Mouse (Mus musculus): ENCODE measurements around the gene Cerkl. TPM values are rescaled to one million over a fixed set of nuclear protein-coding genes. Genes with fewer than 3 reads are reported as not detected.

Gene Cerkl
- polyA plus RNA-seq, 1 experiment from 2014 or later, result 3.3 TPM

DNA sequence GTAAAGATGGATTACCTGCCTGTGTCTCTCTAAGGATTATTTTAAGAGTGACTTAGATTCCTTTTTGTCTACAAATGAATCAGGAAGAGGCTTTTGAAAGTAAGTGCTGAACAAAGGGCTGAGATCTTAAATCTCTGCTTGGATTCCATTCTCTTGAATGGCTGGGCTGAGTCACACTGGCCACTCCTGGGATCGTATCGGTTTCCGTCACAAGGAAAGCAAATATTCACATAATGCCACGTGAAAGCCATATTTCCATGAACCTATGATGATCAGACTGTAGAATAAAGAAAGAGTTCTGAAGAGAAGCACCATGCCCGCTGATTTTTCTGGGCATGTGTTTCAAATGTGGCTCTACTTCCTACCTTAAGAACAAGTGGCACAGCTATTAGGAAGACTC is 57.8 kb downstream of the Cerkl start:
- no peaks in the 10 kb centered on the region for H3K27me3 ChIP-seq
- H3K4me2 ChIP-seq, result no peak overlapping the region
- H3K4me3 ChIP-seq, result no peak overlapping the region
- no peak overlapping the region for H3K9ac ChIP-seq
- 76% methylated on average over 5 of the region's 5 CpGs for WGBS
- no peak overlapping the region for H3K27ac ChIP-seq
- H3K9me3 ChIP-seq, result no peaks in the 10 kb centered on the region
- no peak for ATAC-seq (ENCODE audit: low FRiP score)
- peaks cover 7% of the 10 kb centered on the region for H3K4me1 ChIP-seq (replicated peaks)
- H3K36me3 ChIP-seq, result no peaks in the 10 kb centered on the region

DNA sequence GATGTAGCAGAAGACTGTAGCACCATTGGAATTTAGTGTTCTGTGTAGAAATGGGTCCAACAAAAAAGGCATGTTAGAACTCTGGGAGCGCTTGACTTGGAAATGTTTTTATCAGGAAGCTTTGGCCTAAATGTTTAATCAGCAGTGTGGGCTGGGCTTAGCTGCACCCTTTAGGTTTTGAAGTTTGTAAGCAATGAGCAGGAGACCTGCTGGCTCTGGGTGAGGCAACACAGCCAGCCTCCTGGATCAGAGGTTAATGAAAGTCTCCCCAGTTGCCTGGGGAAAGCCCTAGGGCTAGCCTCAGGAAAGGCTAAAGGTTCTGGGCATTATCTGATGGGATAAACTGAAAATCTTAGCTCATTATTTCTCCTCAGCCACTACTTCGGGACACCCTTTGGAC is 58.2 kb downstream of the Cerkl start:
- no peaks in the 10 kb centered on the region for H3K9me3 ChIP-seq
- no peak overlapping the region for H3K27ac ChIP-seq
- H3K4me2 ChIP-seq, result no peak overlapping the region
- no peaks in the 10 kb centered on the region for H3K27me3 ChIP-seq
- no peak for ATAC-seq (ENCODE audit: low FRiP score)
- no peaks in the 10 kb centered on the region for H3K36me3 ChIP-seq
- peaks cover 7% of the 10 kb centered on the region for H3K4me1 ChIP-seq (replicated peaks)
- H3K9ac ChIP-seq, result no peak overlapping the region
- 63% methylated on average over 2 of the region's 2 CpGs for WGBS
- H3K4me3 ChIP-seq, result no peak overlapping the region

- Histone ChIP-seq H3K9ac (no peak overlapping the region), H3K4me3 (no peak overlapping the region), H3K27ac (no peak overlapping the region), H3K4me2 (no peak overlapping the region), H3K9me3 (no peaks in the 10 kb centered on the region), H3K36me3 (no peaks in the 10 kb centered on the region), H3K4me1 (replicated peaks) (peaks cover 7% of the 10 kb centered on the region), H3K27me3 (no peaks in the 10 kb centered on the region)
- WGBS, result 45% methylated on average over 2 of the region's 2 CpGs
- no peak for ATAC-seq (ENCODE audit: low FRiP score)
Observed at GRCm38 (mm10) chr2:79397107-79397506, 59.5 kb downstream of the Cerkl start.

- 10% methylated on average over 12 of the region's 12 CpGs for WGBS
- Histone ChIP-seq H3K9ac (no peak overlapping the region), H3K4me1 (replicated peaks) (peaks cover 13% of the 10 kb centered on the region), H3K27me3 (no peaks in the 10 kb centered on the region), H3K4me3 (no peak overlapping the region), H3K27ac (no peak overlapping the region), H3K36me3 (no peaks in the 10 kb centered on the region), H3K4me2 (peak overlapping the region; percentile 19; the same call in 1 of the 2 replicates), H3K9me3 (no peaks in the 10 kb centered on the region)
- no peak for ATAC-seq (ENCODE audit: low FRiP score)
Observed at GRCm38 (mm10) chr2:79379087-79380041, 77.2 kb downstream of the Cerkl start.

- Histone ChIP-seq H3K9me3 (no peaks in the 10 kb centered on the region), H3K4me1 (replicated peaks) (peaks cover 13% of the 10 kb centered on the region), H3K9ac (no peak overlapping the region), H3K36me3 (no peaks in the 10 kb centered on the region), H3K27me3 (no peaks in the 10 kb centered on the region), H3K4me2 (no peak overlapping the region), H3K27ac (no peak overlapping the region), H3K4me3 (no peak overlapping the region)
- no peak for ATAC-seq (ENCODE audit: low FRiP score)
- 41% methylated on average over 8 of the region's 8 CpGs for WGBS
Observed at GRCm38 (mm10) chr2:79378346-79379086, 78.1 kb downstream of the Cerkl start.

GRCm38 (mm10) chr2:79372486-79373200 is 83.9 kb downstream of the Cerkl start:
- WGBS, result 58% methylated on average over 6 of the region's 6 CpGs
- peak; percentile 39; the same call in 1 of the 2 replicates for ATAC-seq (ENCODE audit: low FRiP score)
- peaks cover 5% of the 10 kb centered on the region; the same call in 1 of the 2 replicates for H3K4me1 ChIP-seq (replicated peaks)
- no peak overlapping the region for H3K4me3 ChIP-seq
- no peak overlapping the region for H3K4me2 ChIP-seq
- H3K27me3 ChIP-seq, result no peaks in the 10 kb centered on the region
- H3K36me3 ChIP-seq, result no peaks in the 10 kb centered on the region
- H3K27ac ChIP-seq, result no peak overlapping the region
- H3K9ac ChIP-seq, result no peak overlapping the region
- H3K9me3 ChIP-seq, result no peaks in the 10 kb centered on the region

DNA sequence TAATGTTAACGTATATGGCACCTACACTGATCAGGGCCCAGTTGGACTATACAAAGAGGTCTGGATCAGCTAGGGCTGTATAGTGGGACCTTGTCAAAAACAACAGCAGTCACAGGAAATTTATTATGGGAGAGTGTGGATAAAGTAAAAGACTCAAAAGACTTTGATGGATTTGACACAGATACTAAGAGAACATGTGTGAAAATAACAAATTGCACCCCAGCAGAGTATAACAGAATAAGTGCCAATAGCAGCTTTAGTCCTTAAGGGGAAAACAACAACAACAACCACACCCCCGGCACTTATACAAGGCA is 84.5 kb downstream of the Cerkl start:
- H3K9me3 ChIP-seq, result no peaks in the 10 kb centered on the region
- no peaks in the 10 kb centered on the region for H3K36me3 ChIP-seq
- no peaks in the 10 kb centered on the region for H3K27me3 ChIP-seq
- no peak for ATAC-seq (ENCODE audit: low FRiP score)
- no peak overlapping the region for H3K9ac ChIP-seq
- 73% methylated on average over 2 of the region's 2 CpGs for WGBS
- H3K4me2 ChIP-seq, result no peak overlapping the region
- peaks cover 9% of the 10 kb centered on the region for H3K4me1 ChIP-seq (replicated peaks)
- no peak overlapping the region for H3K4me3 ChIP-seq
- H3K27ac ChIP-seq, result no peak overlapping the region

GRCm38 (mm10) chr2:79371326-79372153 is 85.0 kb downstream of the Cerkl start:
- no peaks in the 10 kb centered on the region for H3K27me3 ChIP-seq
- ATAC-seq (ENCODE audit: low FRiP score), result no peak
- no peak overlapping the region for H3K9ac ChIP-seq
- H3K4me3 ChIP-seq, result no peak overlapping the region
- H3K27ac ChIP-seq, result no peak overlapping the region
- no peaks in the 10 kb centered on the region for H3K36me3 ChIP-seq
- no peak overlapping the region for H3K4me2 ChIP-seq
- H3K4me1 ChIP-seq (replicated peaks), result peaks cover 9% of the 10 kb centered on the region
- H3K9me3 ChIP-seq, result no peaks in the 10 kb centered on the region
- 90% methylated on average over 7 of the region's 7 CpGs for WGBS

GRCm38 (mm10) chr2:79370711-79371312 is 85.8 kb downstream of the Cerkl start:
- ATAC-seq (ENCODE audit: low FRiP score), result no peak
- H3K4me1 ChIP-seq (replicated peaks), result peaks cover 9% of the 10 kb centered on the region
- no peak overlapping the region for H3K4me2 ChIP-seq
- no peaks in the 10 kb centered on the region for H3K27me3 ChIP-seq
- WGBS, result 87% methylated on average over 9 of the region's 9 CpGs
- H3K4me3 ChIP-seq, result no peak overlapping the region
- H3K9me3 ChIP-seq, result no peaks in the 10 kb centered on the region
- no peaks in the 10 kb centered on the region for H3K36me3 ChIP-seq
- no peak overlapping the region for H3K27ac ChIP-seq
- no peak overlapping the region for H3K9ac ChIP-seq

DNA sequence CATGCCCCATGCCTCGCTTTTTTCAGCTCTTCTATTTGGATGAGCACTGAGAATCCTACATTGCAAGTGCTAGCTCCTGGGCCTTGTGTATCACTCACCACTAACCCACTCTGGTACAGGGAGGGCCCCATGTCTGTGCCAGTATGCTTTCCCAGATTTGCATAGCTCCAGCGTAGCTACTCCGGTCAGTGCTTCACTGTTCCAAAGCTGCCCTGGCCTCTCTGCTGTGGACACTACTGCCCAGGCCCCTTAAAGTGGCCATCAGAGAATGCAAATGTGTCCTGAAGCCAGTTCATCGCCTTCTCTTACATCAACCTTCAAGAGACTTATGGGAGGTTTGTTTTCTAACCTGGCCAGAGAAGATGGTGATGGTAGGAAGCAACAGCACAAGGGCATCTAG is 86.7 kb downstream of the Cerkl start:
- Histone ChIP-seq H3K4me2 (no peak overlapping the region), H3K9ac (no peak overlapping the region), H3K9me3 (no peaks in the 10 kb centered on the region), H3K36me3 (no peaks in the 10 kb centered on the region), H3K4me3 (no peak overlapping the region), H3K27ac (no peak overlapping the region), H3K4me1 (replicated peaks) (peaks cover 9% of the 10 kb centered on the region), H3K27me3 (no peaks in the 10 kb centered on the region)
- no peak for ATAC-seq (ENCODE audit: low FRiP score)
- WGBS, result 79% methylated on average over 4 of the region's 4 CpGs

- 48% methylated on average over 7 of the region's 7 CpGs for WGBS
- H3K36me3 ChIP-seq, result no peaks in the 10 kb centered on the region
- no peak overlapping the region for H3K9ac ChIP-seq
Observed at GRCm38 (mm10) chr2:79369061-79369524, 87.5 kb downstream of the Cerkl start.

More at GRCm38 (mm10) chr2:79369061-79369524, 87.5 kb downstream of the Cerkl start:
- Histone ChIP-seq H3K27ac (no peak overlapping the region), H3K4me1 (replicated peaks) (peaks cover 9% of the 10 kb centered on the region), H3K9me3 (no peaks in the 10 kb centered on the region), H3K4me2 (no peak overlapping the region), H3K27me3 (no peaks in the 10 kb centered on the region), H3K4me3 (no peak overlapping the region)
- ATAC-seq (ENCODE audit: low FRiP score), result no peak
